ENCODE assay signal across 8 mouse cellular contexts in genomic region chr10:80149291-80150225, GRCm38 (mm10). TPM values are rescaled to one million over a fixed set of nuclear protein-coding genes. Genes with fewer than 3 reads are reported as not detected.
DNase-seq lines count a peak whose midpoint lies in the region; ATAC-seq and TF ChIP-seq lines count a peak whose summit lies in the region.

No protein-coding gene starts in this region.

- peaks cover 85% of the 10 kb centered on the region for H3K79me2 ChIP-seq in C2C12 (ENCODE audit: control insufficient read depth, insufficient read depth)

- peak overlapping the region; percentile 93 for H3K4me3 ChIP-seq in C2C12 (ENCODE audit: insufficient read depth, poor library complexity, severe bottlenecking)
- H3K4me3 ChIP-seq in embryonic fibroblast, embryonic 13.5 days (ENCODE audit: insufficient read depth, low read length) = peak overlapping the region; percentile 81
- peak overlapping the region; percentile 98 for H3K4me3 ChIP-seq in heart, embryonic 10.5 days
- H3K4me3 ChIP-seq in kidney, embryonic 15.5 days (replicated peaks) = peak overlapping the region; percentile 89

- H3K79me3 ChIP-seq in C2C12 (ENCODE audit: low read depth) = peaks cover 63% of the 10 kb centered on the region

- no peaks in the 10 kb centered on the region for H3K9me3 ChIP-seq in heart, embryonic 10.5 days
- no peaks in the 10 kb centered on the region for H3K9me3 ChIP-seq in kidney, embryonic 15.5 days (replicated peaks)

- H3ac ChIP-seq in C2C12 (ENCODE audit: control insufficient read depth, insufficient read length, low read depth) = peak overlapping the region; percentile 95

- H3K27me3 ChIP-seq in C2C12 (ENCODE audit: control insufficient read depth, insufficient read depth, insufficient read length) = no peaks in the 10 kb centered on the region
- no peaks in the 10 kb centered on the region for H3K27me3 ChIP-seq in heart, embryonic 10.5 days (ENCODE audit: insufficient read depth, poor library complexity, severe bottlenecking)
- H3K27me3 ChIP-seq in kidney, embryonic 15.5 days = no peaks in the 10 kb centered on the region

- DNase-seq in brain, adult 2 months (ENCODE audit: low read depth, low spot score) = peak; percentile 99
- DNase-seq in heart, embryonic 10.5 days (ENCODE audit: low spot score) = peak; percentile 99
- DNase-seq in liver = peak; percentile 97
- DNase-seq in monocyte, adult 2 months (ENCODE audit: low read depth in 1 of 2, low spot score in 2 of 2) = peak; percentile 86 to 93
- DNase-seq in spleen, postnatal 14 days (ENCODE audit: low spot score in 2 of 2) = peak; percentile 91

- peak overlapping the region; percentile 97 for H3K9ac ChIP-seq in kidney, embryonic 15.5 days

- peak overlapping the region; percentile 77 for H3K4me2 ChIP-seq in kidney, embryonic 15.5 days

- TF ChIP-seq CTCF in C2C12 (IDR thresholded peaks at IDR 0.05; ENCODE audit: control insufficient read depth, insufficient read depth, insufficient read length) = no peak
- no peak for TF ChIP-seq CTCF in embryonic fibroblast, embryonic 13.5 days (IDR thresholded peaks at IDR 0.05; ENCODE audit: borderline replicate concordance, insufficient read depth, low read length)

- under 1% methylated on average over 88 of the region's 88 CpGs for WGBS in heart, embryonic 10.5 days
- WGBS in kidney, embryonic 15.5 days = under 1% methylated on average over 87 of the region's 88 CpGs

- peaks cover 2% of the 10 kb centered on the region for H3K4me1 ChIP-seq in embryonic fibroblast, embryonic 13.5 days (ENCODE audit: control insufficient read depth, insufficient read depth, low read length)
- peaks cover 72% of the 10 kb centered on the region for H3K4me1 ChIP-seq in heart, embryonic 10.5 days
- peaks cover 65% of the 10 kb centered on the region for H3K4me1 ChIP-seq in kidney, embryonic 15.5 days

- peaks cover 69% of the 10 kb centered on the region for H3K36me3 ChIP-seq in C2C12 (ENCODE audit: control insufficient read depth, insufficient read depth)
- peaks cover 75% of the 10 kb centered on the region for H3K36me3 ChIP-seq in heart, embryonic 10.5 days
- peaks cover 60% of the 10 kb centered on the region for H3K36me3 ChIP-seq in kidney, embryonic 15.5 days

- peak overlapping the region; percentile 87 for H3K27ac ChIP-seq in embryonic fibroblast, embryonic 13.5 days (ENCODE audit: insufficient read depth, low read length)
- peak overlapping the region; percentile 99 for H3K27ac ChIP-seq in heart, embryonic 10.5 days
- peak overlapping the region; percentile 100 for H3K27ac ChIP-seq in kidney, embryonic 15.5 days

- ATAC-seq in kidney, embryonic 15.5 days (replicated peaks; ENCODE audit: low FRiP score) = peak; percentile 81

- TF ChIP-seq POLR2A in embryonic fibroblast, embryonic 13.5 days (IDR thresholded peaks at IDR 0.05; ENCODE audit: low read depth, low read length) = peak; percentile 97

TF ChIP-seq in C2C12, 6 proteins besides CTCF, POLR2A, EP300 and RAD21:
- TF ChIP-seq FOSL1 (IDR thresholded peaks at IDR 0.05; ENCODE audit: insufficient read depth, low read length, poor library complexity, severe bottlenecking) (no peak), MYOD1 (IDR thresholded peaks at IDR 0.05; ENCODE audit: control insufficient read depth, insufficient read length, low read depth) (no peak), USF1 (IDR thresholded peaks at IDR 0.05; ENCODE audit: low read depth) (peak; percentile 82), MYOG (IDR thresholded peaks at IDR 0.05; ENCODE audit: control insufficient read depth, extremely low read depth, insufficient read length) (no peak), CEBPB (IDR thresholded peaks at IDR 0.05; ENCODE audit: low read depth) (no peak), MAX (IDR thresholded peaks at IDR 0.05) (peak; percentile 13)

RNA-seq across cellular contexts. Expression of gene Midn, which starts 1.5 kb away (rescaled TPM):
- 77.5 TPM for polyA plus RNA-seq in C2C12 (2012; fragmentation: generic; extraction: Trizol)
- 101 TPM in 2 replicates for polyA plus RNA-seq in embryonic fibroblast, embryonic 13.5 days (2011; ENCODE audit: insufficient read length, low read depth, missing spikeins)
- polyA plus RNA-seq in heart, embryonic 10.5 days (2016; fragmentation: Nextera tagmentation; extraction: Ambion mirVana) = 16.1 and 24.4 TPM in 2 replicates
- 18.8 and 19.5 TPM in 2 replicates for polyA plus RNA-seq in kidney, embryonic 15.5 days (2015; fragmentation: Nextera tagmentation; extraction: Ambion mirVana)

RNA-seq across cellular contexts. Expression of gene Cbarp, which starts 8.9 kb away (rescaled TPM):
- 12.1 TPM for polyA plus RNA-seq in C2C12 (2012; fragmentation: generic; extraction: Trizol)
- polyA plus RNA-seq in embryonic fibroblast, embryonic 13.5 days (2011; ENCODE audit: insufficient read length, low read depth, missing spikeins) = 24.1 and 28.4 TPM in 2 replicates
- 2.0 and 4.0 TPM in 2 replicates for polyA plus RNA-seq in heart, embryonic 10.5 days (2016; fragmentation: Nextera tagmentation; extraction: Ambion mirVana)
- polyA plus RNA-seq in kidney, embryonic 15.5 days (2015; fragmentation: Nextera tagmentation; extraction: Ambion mirVana) = 5.7 and 6.1 TPM in 2 replicates

RNA-seq across cellular contexts. Expression of gene Atp5d, which starts 11.1 kb away (rescaled TPM):
- polyA plus RNA-seq in C2C12 (2012; fragmentation: generic; extraction: Trizol) = 720 TPM
- 202 and 250 TPM in 2 replicates for polyA plus RNA-seq in embryonic fibroblast, embryonic 13.5 days (2011; ENCODE audit: insufficient read length, low read depth, missing spikeins)
- polyA plus RNA-seq in heart, embryonic 10.5 days (2016; fragmentation: Nextera tagmentation; extraction: Ambion mirVana) = 689 and 872 TPM in 2 replicates
- 594 and 612 TPM in 2 replicates for polyA plus RNA-seq in kidney, embryonic 15.5 days (2015; fragmentation: Nextera tagmentation; extraction: Ambion mirVana)

RNA-seq across cellular contexts. Expression of gene Cirbp, which starts 16.2 kb away (rescaled TPM):
- polyA plus RNA-seq in C2C12 (2012; fragmentation: generic; extraction: Trizol) = 30.9 TPM
- polyA plus RNA-seq in embryonic fibroblast, embryonic 13.5 days (2011; ENCODE audit: insufficient read length, low read depth, missing spikeins) = 29.2 and 50.2 TPM in 2 replicates
- polyA plus RNA-seq in heart, embryonic 10.5 days (2016; fragmentation: Nextera tagmentation; extraction: Ambion mirVana) = 85.7 and 98.0 TPM in 2 replicates
- 95.1 and 111 TPM in 2 replicates for polyA plus RNA-seq in kidney, embryonic 15.5 days (2015; fragmentation: Nextera tagmentation; extraction: Ambion mirVana)

RNA-seq across cellular contexts. Expression of gene 1600002K03Rik, which starts 23.2 kb away (rescaled TPM):
- 33.4 TPM for polyA plus RNA-seq in C2C12 (2012; fragmentation: generic; extraction: Trizol)
- polyA plus RNA-seq in embryonic fibroblast, embryonic 13.5 days (2011; ENCODE audit: insufficient read length, low read depth, missing spikeins) = 8.4 and 12.2 TPM in 2 replicates
- polyA plus RNA-seq in heart, embryonic 10.5 days (2016; fragmentation: Nextera tagmentation; extraction: Ambion mirVana) = 11.7 and 13.9 TPM in 2 replicates
- 11.2 and 13.2 TPM in 2 replicates for polyA plus RNA-seq in kidney, embryonic 15.5 days (2015; fragmentation: Nextera tagmentation; extraction: Ambion mirVana)

Comparison
In these comparisons a context has a peak if more than half of its experiments do, and no peak if none do; other contexts are left out.
1. Peak in every context shown above with its lines: DNase-seq, ATAC-seq, H3K4me3 ChIP-seq and H3K27ac ChIP-seq.